Mouse (Mus musculus) cerebellum, adult 9-11 months (tissue): ENCODE results near the gene Slc25a5.

Source experiments
- DNase-seq: peaks from one replicate; pipeline ENCODE4 v3.0.0; 2022

Slc25a5 gene

GRCm38 (mm10) chrX:36795424-36796162 lies at the start of gene Slc25a5:
TSS of gene Slc25a5 (plus strand) at chrX:36795651.
- peak; percentile 93 for DNase-seq

- DNase-seq: no peak
Measured at GRCm38 (mm10) chrX:36746789-36747188, 48.7 kb upstream of the Slc25a5 start.

- no peak for DNase-seq
Measured at GRCm38 (mm10) chrX:36748573-36748972, 46.9 kb upstream of the Slc25a5 start.

GRCm38 (mm10) chrX:36749281-36749785 lies 46.1 kb upstream of the Slc25a5 start:
- no peak for DNase-seq

- DNase-seq: no peak
Measured at GRCm38 (mm10) chrX:36750591-36750990, 44.9 kb upstream of the Slc25a5 start.

GRCm38 (mm10) chrX:36752586-36752985 lies 42.9 kb upstream of the Slc25a5 start:
- DNase-seq: no peak

- no peak for DNase-seq
Measured at GRCm38 (mm10) chrX:36757796-36758472, 37.5 kb upstream of the Slc25a5 start.

GRCm38 (mm10) chrX:36758566-36758965 lies 36.9 kb upstream of the Slc25a5 start:
- DNase-seq: no peak

- DNase-seq: peak; percentile 26
Measured at GRCm38 (mm10) chrX:36760946-36761635, 34.4 kb upstream of the Slc25a5 start.

GRCm38 (mm10) chrX:36762289-36762688 lies 33.2 kb upstream of the Slc25a5 start:
- no peak for DNase-seq

GRCm38 (mm10) chrX:36762894-36763293 lies 32.6 kb upstream of the Slc25a5 start:
- no peak for DNase-seq

- DNase-seq: no peak
Measured at GRCm38 (mm10) chrX:36763298-36763933, 32.0 kb upstream of the Slc25a5 start.

- no peak for DNase-seq
Measured at GRCm38 (mm10) chrX:36763934-36764317, 31.5 kb upstream of the Slc25a5 start.

GRCm38 (mm10) chrX:36767386-36767785 lies 28.1 kb upstream of the Slc25a5 start:
- DNase-seq: no peak

- DNase-seq: no peak
Measured at GRCm38 (mm10) chrX:36772591-36772990, 22.9 kb upstream of the Slc25a5 start.

GRCm38 (mm10) chrX:36775520-36775919 lies 19.9 kb upstream of the Slc25a5 start:
- DNase-seq: no peak

GRCm38 (mm10) chrX:36777694-36778093 lies 17.8 kb upstream of the Slc25a5 start:
- DNase-seq: no peak

GRCm38 (mm10) chrX:36789360-36789759 lies 6.1 kb upstream of the Slc25a5 start:
- DNase-seq: no peak

GRCm38 (mm10) chrX:36794571-36794970 lies 880 bp upstream of the Slc25a5 start:
- DNase-seq: peak; percentile 32

GRCm38 (mm10) chrX:36796163-36796581 lies 721 bp downstream of the Slc25a5 start:
- DNase-seq: peak; percentile 87

- peak; percentile 51 for DNase-seq
Measured at GRCm38 (mm10) chrX:36796734-36797133, 1.3 kb downstream of the Slc25a5 start.

- DNase-seq: no peak
Measured at GRCm38 (mm10) chrX:36799131-36799879, 3.9 kb downstream of the Slc25a5 start.
